Mouse (Mus musculus) gastrocnemius, postnatal 36 days (tissue): ENCODE data around the gene Ikzf2. TPM values are rescaled to one million over a fixed set of nuclear protein-coding genes. Genes with fewer than 3 reads are reported as not detected.

Experiments
- total RNA-seq, 2 experiments: library from RNA; stranded (reverse); gene quantifications; 2 replicates each; pipeline ENCODE4 v1.2.3; 2021

Gene Ikzf2
- total RNA-seq, 2 experiments from 2014 or later = 10.8 to 11.3 TPM

Other genes with a start within 250 kb of the Ikzf2 start
- gene Spag16, start 139.7 kb upstream of the Ikzf2 start, total RNA-seq = not detected